Mouse (Mus musculus) CD8-positive naive resting alpha-beta T cell, adult 2 months (primary cell): ENCODE data around the gene Guca2b.

ENCODE experiments used
- DNase-seq, 2 experiments: peaks; one replicate each; pipeline ENCODE4 v3.0.0; 2022; ENCODE audit warnings: low read depth in 2 of 2, low spot score in 2 of 2

The Guca2b gene

GRCm38 (mm10) chr4:119658731-119659130 lies at the start of gene Guca2b:
Gene Guca2b (minus strand): TSS chr4:119658954.
- no peak for DNase-seq

- no peak for DNase-seq
Observed at GRCm38 (mm10) chr4:119707751-119708150, 49.0 kb upstream of the Guca2b start.

GRCm38 (mm10) chr4:119707326-119707725 lies 48.6 kb upstream of the Guca2b start:
- no peak for DNase-seq

- no peak for DNase-seq
Observed at GRCm38 (mm10) chr4:119703965-119704364, 45.2 kb upstream of the Guca2b start.

GRCm38 (mm10) chr4:119701269-119701954 lies 42.7 kb upstream of the Guca2b start:
- DNase-seq = no peak

GRCm38 (mm10) chr4:119698339-119698738 lies 39.6 kb upstream of the Guca2b start:
- no peak for DNase-seq

- no peak for DNase-seq
Observed at GRCm38 (mm10) chr4:119685746-119686145, 27.0 kb upstream of the Guca2b start.

- no peak for DNase-seq
Observed at GRCm38 (mm10) chr4:119682596-119682995, 23.8 kb upstream of the Guca2b start.

- no peak for DNase-seq
Observed at GRCm38 (mm10) chr4:119672685-119673084, 13.9 kb upstream of the Guca2b start.

GRCm38 (mm10) chr4:119671164-119671563 lies 12.4 kb upstream of the Guca2b start:
- no peak for DNase-seq

GRCm38 (mm10) chr4:119670736-119671135 lies 12.0 kb upstream of the Guca2b start:
- DNase-seq = no peak

- no peak for DNase-seq
Observed at GRCm38 (mm10) chr4:119670210-119670555, 11.4 kb upstream of the Guca2b start.

- DNase-seq = no peak
Observed at GRCm38 (mm10) chr4:119669356-119670209, 10.8 kb upstream of the Guca2b start.

- no peak for DNase-seq
Observed at GRCm38 (mm10) chr4:119668596-119668995, 9.8 kb upstream of the Guca2b start.

GRCm38 (mm10) chr4:119668185-119668584 lies 9.4 kb upstream of the Guca2b start:
- DNase-seq = no peak

- DNase-seq = peak in 1 of 2 experiments; percentile 23
Observed at GRCm38 (mm10) chr4:119667454-119667853, 8.7 kb upstream of the Guca2b start.

- DNase-seq = no peak
Observed at GRCm38 (mm10) chr4:119666116-119666515, 7.4 kb upstream of the Guca2b start.

- DNase-seq = no peak
Observed at GRCm38 (mm10) chr4:119665166-119665565, 6.4 kb upstream of the Guca2b start.

GRCm38 (mm10) chr4:119663409-119664095 lies 4.8 kb upstream of the Guca2b start:
- DNase-seq = no peak

- DNase-seq = no peak
Observed at GRCm38 (mm10) chr4:119662976-119663375, 4.2 kb upstream of the Guca2b start.

GRCm38 (mm10) chr4:119662151-119662550 lies 3.4 kb upstream of the Guca2b start:
- DNase-seq = no peak

GRCm38 (mm10) chr4:119660007-119660406 lies 1.3 kb upstream of the Guca2b start:
- DNase-seq = no peak
